Mouse (Mus musculus) olfactory bulb, adult 2 months (tissue): ENCODE data around the gene Msx2.

Source experiments
- CTCF ChIP-seq: fragments of 200-500 bp; IDR thresholded peaks from 2 replicates; pipeline ENCODE4 v1.5.1; 2012; ENCODE audit warnings: low read depth, mild to moderate bottlenecking, low read length, moderate library complexity; ENCODE audit not compliant: insufficient read depth
- POLR2A ChIP-seq: fragments of 200-500 bp; IDR thresholded peaks from 2 replicates; pipeline ENCODE4 v1.6.1; 2012; ENCODE audit warnings: mild to moderate bottlenecking, low read depth, low read length, moderate library complexity; ENCODE audit not compliant: insufficient read depth

DNA sequence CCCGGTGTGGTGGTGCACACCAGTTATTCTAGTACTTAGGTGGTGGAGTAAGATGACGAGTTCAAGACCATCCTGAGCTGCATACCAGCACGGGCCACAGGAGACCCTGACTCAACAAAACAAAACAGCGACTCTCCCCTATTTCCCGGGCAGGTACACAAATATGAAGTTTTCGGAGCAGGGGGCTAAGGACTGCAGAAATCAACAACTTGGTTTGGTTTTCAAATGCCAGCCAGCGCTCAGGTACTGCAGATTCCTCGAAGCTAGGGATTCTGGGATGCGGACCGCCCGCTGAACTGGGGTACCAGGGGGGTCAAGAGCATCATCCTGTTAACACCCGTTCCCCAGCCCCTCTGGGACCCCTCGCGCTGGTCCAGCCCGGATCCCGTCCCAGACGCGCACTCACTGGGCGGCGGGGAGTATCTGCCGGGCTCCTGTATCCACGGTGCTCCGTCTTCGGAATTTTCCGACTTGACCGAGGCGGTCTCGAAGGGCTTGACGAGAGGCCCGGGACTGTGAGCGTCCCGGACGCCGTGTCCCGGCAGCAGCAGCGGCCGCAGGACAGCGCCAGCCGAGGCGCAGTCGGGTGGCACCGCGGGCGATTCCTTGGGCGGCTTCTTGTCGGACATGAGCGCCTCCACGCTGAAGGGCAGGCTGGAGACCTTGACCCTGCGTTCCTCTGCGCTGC, 804 bp downstream of the Msx2 start:
- TF ChIP-seq CTCF (no peak), POLR2A (no peak)
